Mouse (Mus musculus) thymus, adult 18-20 months (tissue): Measurements from ENCODE around the gene Epha1.

Source experiments
- DNase-seq, 2 experiments: peaks; one replicate each; pipeline ENCODE4 v3.0.0; 2022; ENCODE audit warnings: mixed read lengths in 2 of 2

Gene Epha1

GRCm38 (mm10) chr6:42323371-42324066, 49.5 kb downstream of the Epha1 start:
- no peak for DNase-seq

GRCm38 (mm10) chr6:42318293-42318692, 54.8 kb downstream of the Epha1 start:
- DNase-seq, result no peak

GRCm38 (mm10) chr6:42310427-42311053, 62.5 kb downstream of the Epha1 start:
- no peak for DNase-seq

GRCm38 (mm10) chr6:42309816-42310378, 63.2 kb downstream of the Epha1 start:
- no peak for DNase-seq
